Mouse (Mus musculus): ENCODE measurements around the gene Sec22c. TPM values are rescaled to one million over a fixed set of nuclear protein-coding genes. Genes with fewer than 3 reads are reported as not detected.

The Sec22c gene
- 1 to 10 TPM; 5.4 to 5.8 TPM for total RNA-seq (2021)
- long read RNA-seq, experiment 1, partial matches to known transcripts, result 0 of 3 reads
- long read RNA-seq, experiment 1, other reads (novel, unspliced or antisense), result 2 of 3 reads
- long read RNA-seq, experiment 2, result 0 reads

GRCm38 (mm10) chr9:121704646-121705625 is at the start of gene Sec22c:
TSS of gene Sec22c (minus strand) at chr9:121705490.
- peak; percentile 95 for DNase-seq

- no peak for DNase-seq
Measured at GRCm38 (mm10) chr9:121754624-121755023, 49.3 kb upstream of the Sec22c start.

GRCm38 (mm10) chr9:121752774-121753173 is 47.5 kb upstream of the Sec22c start:
- DNase-seq, result no peak

DNA sequence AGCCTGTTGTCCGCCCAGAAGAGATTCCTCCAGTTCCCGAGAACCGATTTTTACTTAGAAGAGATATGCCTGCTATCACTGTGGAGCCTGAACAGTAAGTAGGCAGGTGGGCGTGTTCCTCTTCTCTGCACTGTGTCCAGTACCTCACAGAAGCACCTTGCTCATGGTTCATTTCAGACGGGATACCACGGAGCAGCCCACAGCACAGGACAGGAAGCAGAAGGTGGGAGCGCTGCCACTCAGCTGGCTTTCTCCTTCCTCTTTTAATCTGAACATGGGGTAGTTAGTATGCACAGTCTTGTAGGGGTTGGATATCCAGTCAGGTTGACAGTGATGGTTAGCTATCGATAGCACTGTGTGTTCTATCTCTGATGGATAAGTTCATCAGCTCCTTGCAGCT is 38.8 kb upstream of the Sec22c start:
- no peak for DNase-seq

DNA sequence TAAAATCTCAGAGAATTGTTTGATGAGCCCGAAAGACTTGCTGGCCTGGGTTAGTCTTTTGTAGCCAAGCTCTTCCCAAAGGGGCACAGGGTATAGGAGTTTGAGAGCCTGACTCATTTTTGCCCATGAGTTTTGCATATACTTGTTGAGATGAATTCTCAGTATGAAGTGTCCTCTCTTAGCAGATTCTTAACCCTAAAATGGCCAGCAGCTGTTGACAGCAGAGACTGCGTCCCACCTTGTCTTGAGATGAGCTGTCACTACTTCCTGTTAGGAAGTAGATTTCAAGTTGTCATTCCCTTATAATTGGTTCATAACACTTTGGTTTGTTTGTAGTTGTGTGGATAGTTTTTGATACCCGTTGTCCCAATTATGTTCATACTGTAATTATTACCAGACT is 35.9 kb upstream of the Sec22c start:
- DNase-seq, result no peak

GRCm38 (mm10) chr9:121740490-121740889 is 35.2 kb upstream of the Sec22c start:
- no peak for DNase-seq

DNA sequence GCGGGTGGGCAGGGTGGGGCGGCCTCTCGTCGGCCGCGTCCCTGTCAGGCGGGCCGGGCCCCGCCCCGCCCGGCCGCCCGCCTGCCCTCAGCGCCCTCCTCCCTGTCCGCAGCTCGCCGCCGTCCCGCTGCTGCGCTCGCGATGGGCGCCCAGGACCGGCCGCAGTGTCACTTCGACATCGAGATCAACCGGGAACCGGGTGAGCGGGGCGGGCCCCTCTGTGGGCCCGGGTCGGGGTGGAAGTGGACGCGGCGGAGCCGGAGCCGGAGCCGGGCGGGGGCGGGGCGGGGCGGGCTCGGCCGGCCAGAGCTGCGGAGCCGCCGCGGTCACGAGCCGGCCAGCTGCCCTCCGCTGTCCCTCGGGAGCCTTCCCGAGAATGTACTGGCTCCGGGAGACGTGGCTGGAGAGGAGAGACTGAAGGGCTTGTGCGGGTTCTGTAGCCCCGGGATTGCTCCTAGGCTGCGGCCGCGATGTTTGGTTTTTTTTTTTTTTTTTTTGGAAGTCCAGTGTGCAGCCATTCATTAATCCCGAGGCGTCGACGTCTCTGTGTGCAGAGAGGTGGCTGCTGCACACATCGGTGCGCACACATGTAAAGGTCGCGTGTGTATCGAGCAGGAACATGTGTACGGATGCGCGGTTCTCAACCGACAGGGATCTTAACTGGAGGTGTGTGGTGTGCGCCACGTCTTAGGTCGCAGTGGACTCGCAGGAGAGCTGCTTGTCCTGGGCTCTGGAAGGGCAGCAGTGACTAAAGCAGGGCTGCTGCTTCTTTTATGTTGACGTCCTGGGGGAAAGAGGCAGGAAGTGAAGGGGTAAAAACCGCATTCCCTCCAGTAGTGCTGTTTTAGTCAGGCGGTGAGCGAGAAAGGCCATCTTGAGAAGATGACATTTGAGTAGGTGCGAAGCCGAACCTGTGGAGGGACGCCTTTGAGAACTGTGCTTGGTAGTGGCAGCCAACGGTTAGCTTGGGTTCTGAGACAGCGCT is 14.3 kb upstream of the Sec22c start:
- peak; percentile 79 for DNase-seq

DNA sequence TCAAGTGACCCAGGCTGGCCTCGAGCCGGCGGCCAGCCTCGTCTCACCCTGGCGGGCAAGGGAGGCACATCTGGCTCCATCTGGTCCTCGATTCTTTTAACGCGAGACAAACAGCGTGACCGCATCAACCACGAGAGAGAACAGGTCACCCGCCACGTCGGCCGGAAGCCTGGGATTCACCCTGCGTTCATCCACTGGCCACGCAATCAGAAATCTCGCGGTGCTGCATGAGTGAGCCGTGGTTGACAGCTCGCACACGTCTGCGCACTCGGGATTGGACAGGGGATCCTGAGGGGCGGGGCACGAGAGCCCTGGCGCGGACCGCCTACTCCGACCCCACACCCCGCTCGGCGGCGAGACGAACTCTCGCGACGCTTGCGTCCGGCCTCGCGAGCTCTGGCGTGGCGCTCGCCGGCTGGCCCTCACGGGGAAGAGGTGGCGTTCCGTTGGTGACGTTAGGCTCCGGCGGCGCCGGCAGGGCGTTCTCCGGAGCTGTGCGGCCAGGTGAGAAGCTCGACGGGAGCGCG is 13.6 kb upstream of the Sec22c start, which contains the start of gene Nktr:
Gene Nktr (plus strand): TSS at position 378 of the 527 bp plus-strand sequence.
- peak; percentile 98 for DNase-seq

GRCm38 (mm10) chr9:121718070-121718705 is 12.9 kb upstream of the Sec22c start:
- no peak for DNase-seq

DNA sequence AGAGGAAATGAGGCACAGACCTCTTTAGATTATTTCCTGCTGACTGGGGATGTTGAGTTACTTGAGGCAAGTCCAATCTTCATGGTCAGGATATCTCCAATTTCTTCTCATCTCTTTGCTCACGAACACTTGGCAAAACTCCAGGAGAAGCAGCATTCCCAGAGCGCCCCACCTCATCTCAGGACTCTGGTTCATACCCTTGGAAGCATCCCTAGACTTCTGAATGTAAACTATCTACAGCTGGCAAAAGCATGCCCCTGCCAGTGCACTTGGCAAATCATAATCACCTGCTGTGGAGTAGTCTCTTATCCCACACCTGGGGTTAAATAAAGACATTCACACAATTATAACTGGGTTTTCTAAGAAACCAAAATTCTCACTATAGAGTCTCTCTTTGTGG is 11.8 kb upstream of the Sec22c start:
- no peak for DNase-seq

DNA sequence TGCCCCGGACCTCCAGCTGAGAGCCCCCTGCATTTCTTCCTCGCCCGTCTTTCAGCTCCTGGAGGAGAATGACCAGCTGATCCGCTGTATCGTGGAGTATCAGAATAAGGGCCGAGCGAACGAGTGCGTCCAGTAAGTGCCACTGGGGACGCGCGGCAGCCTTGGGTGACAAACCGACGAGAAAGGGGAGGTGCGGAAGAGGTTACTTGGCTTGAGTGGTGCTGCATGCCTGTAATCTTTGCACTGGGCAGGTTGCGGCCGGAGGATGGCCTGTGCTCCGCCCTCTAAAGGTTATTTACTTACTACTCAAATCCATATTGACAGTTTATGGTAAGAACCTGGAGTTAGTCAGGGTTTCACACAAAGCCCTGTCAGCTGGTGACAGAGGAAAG is 5.3 kb upstream of the Sec22c start:
- no peak for DNase-seq

- DNase-seq, result peak; percentile 99
Measured at GRCm38 (mm10) chr9:121709898-121710583, 4.8 kb upstream of the Sec22c start, which contains the start of gene Ss18l2. TSS of gene Ss18l2 (plus strand) at chr9:121710329.

DNA sequence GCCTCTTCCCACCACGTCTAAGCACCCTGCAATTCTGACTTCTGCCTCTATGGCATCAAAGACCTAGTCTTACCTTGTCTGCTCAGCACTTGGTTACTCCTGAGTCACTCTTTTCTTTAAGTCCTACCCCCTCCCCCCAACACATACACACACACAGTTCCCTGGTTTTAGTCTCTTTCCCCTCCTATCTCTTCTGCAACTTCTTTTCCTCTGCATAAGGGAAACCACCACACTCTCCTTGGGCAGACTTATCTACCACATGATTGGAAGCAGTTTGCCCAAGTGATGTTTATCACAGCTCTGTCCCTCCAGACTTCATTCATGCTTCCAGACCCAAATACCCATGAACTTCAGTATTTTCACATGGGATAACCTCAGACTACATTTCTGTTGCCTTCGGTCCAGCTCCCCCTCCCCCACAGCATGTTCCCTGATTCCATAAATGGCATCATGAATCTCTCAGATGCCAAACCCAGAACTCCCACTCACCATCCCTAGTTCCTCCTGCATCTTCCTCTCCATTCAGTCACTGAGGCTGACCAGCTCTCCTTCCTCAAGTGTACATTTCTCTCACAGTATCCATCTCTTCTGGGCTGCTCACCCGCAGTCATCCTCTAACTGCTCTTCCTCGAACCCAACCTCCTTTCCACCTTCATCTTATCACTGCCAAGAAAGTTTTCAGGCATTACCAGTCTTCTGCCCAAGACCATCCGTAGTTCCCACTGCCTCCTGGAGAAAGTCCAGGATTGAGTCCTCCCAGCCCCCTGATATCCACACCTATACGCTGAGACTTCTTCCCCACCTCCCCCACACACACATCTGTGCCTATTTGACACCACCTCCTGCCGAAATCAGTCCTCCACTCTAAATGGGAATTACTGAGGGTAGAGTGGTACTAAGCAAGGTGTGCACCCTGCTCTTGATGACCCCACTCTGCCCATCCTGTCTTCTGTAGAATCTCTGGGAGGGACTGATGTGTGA is 3.5 kb upstream of the Sec22c start:
- DNase-seq, result no peak

GRCm38 (mm10) chr9:121707801-121708200 is 2.5 kb upstream of the Sec22c start:
- DNase-seq, result no peak

- DNase-seq, result no peak
Measured at GRCm38 (mm10) chr9:121706029-121706675, 862 bp upstream of the Sec22c start.

DNA sequence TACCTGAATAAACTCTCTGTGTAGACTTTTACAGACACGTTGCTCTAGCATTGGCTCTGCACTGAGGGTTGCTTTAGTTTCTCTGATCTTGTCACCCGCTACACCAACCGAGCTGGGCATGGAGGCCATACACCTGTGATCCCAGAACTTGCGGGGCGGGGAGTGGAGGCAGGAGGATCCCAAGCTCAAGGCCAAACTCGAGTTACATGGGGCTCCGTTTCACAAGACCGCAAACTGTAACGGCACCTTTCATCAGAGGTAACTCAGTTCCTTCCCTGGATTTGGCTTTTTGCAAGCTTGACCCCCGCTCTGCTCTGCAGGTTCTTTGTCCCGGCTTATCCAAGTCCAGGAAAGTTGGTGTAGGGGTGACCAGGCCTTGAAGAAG is 1.0 kb downstream of the Sec22c start:
- peak; percentile 18 for DNase-seq

GRCm38 (mm10) chr9:121697150-121698049 is 7.9 kb downstream of the Sec22c start:
- DNase-seq, result peak; percentile 79

DNA sequence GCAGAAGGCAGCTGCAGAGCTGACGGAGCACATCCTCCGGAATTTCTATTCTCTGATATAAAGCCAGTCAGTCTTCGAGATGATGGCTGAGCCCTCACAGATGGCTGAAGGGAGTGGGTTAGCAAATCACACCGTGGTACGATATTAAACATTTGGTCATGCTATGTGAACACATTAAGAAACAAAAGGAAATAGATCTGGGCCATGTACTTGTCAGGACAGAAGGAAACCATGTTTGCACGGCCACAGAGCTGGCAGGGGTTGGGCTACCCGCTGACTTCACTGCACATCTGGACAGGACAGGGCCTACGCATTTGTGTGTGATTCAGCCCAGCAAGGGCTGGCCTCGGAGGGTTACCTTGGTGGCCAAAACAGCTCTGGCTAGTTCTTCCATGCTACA is 8.7 kb downstream of the Sec22c start:
- no peak for DNase-seq

Data from adrenal gland, postnatal 10 days (tissue).